In genomic region chr10:115316313-115316712, GRCm38 (mm10) we compare ENCODE assay signal across 8 mouse cellular contexts. TPM values are rescaled to one million over a fixed set of nuclear protein-coding genes. Genes with fewer than 3 reads are reported as not detected.
DNase-seq lines count a peak whose midpoint lies in the region; ATAC-seq and TF ChIP-seq lines count a peak whose summit lies in the region.

No protein-coding gene starts in this region.

- no peaks in the 10 kb centered on the region for H3K36me3 ChIP-seq in heart, embryonic 11.5 days (ENCODE audit: control insufficient read depth, insufficient read depth, low read length)
- 0 out of 2 replicates have a peak, but pooled peaks cover 10% of the 10 kb centered on the region for H3K36me3 ChIP-seq in E14TG2a.4 (ENCODE audit: insufficient read depth, low read length)
- peaks cover 4% of the 10 kb centered on the region; the same call in 1 of the 2 replicates for H3K36me3 ChIP-seq in forebrain, embryonic 10.5 days (replicated peaks)
- no peaks in the 10 kb centered on the region for H3K36me3 ChIP-seq in liver, embryonic 15.5 days (replicated peaks)

- no peak for ATAC-seq in heart, embryonic 11.5 days (replicated peaks; ENCODE audit: insufficient number of reproducible peaks, low FRiP score, low TSS enrichment)
- no peak for ATAC-seq in liver, embryonic 15.5 days (ENCODE audit: insufficient read depth)

- peak overlapping the region; percentile 98 for H3K27ac ChIP-seq in heart, embryonic 11.5 days (ENCODE audit: low read depth, low read length)
- peak overlapping the region; percentile 90; the same call in 1 of the 2 replicates for H3K27ac ChIP-seq in forebrain, embryonic 10.5 days
- peak overlapping the region; percentile 87 for H3K27ac ChIP-seq in liver, embryonic 15.5 days (replicated peaks)

- no peaks in the 10 kb centered on the region for H3K27me3 ChIP-seq in heart, embryonic 11.5 days (ENCODE audit: control insufficient read depth, insufficient read depth, low read length)
- 0 out of 2 replicates have a peak, but pooled peaks cover 6% of the 10 kb centered on the region for H3K27me3 ChIP-seq in E14TG2a.4 (ENCODE audit: insufficient read depth, low read length)
- no peaks in the 10 kb centered on the region for H3K27me3 ChIP-seq in forebrain, embryonic 10.5 days (ENCODE audit: poor library complexity, severe bottlenecking)
- no peaks in the 10 kb centered on the region for H3K27me3 ChIP-seq in liver, embryonic 15.5 days

- H3K4me2 ChIP-seq in heart, embryonic 11.5 days: peak overlapping the region; percentile 75
- H3K4me2 ChIP-seq in liver, embryonic 15.5 days: peak overlapping the region; percentile 84

- peak overlapping the region; percentile 95 for H3K9ac ChIP-seq in heart, embryonic 11.5 days (ENCODE audit: low read depth, low read length)
- H3K9ac ChIP-seq in liver, embryonic 15.5 days: no peak overlapping the region

- H3K9me3 ChIP-seq in heart, embryonic 11.5 days (replicated peaks; ENCODE audit: control insufficient read depth, low read length): no peaks in the 10 kb centered on the region
- no peaks in the 10 kb centered on the region for H3K9me3 ChIP-seq in E14TG2a.4 (ENCODE audit: low read length)
- H3K9me3 ChIP-seq in forebrain, embryonic 10.5 days: no peaks in the 10 kb centered on the region
- H3K9me3 ChIP-seq in liver, embryonic 15.5 days (replicated peaks): no peaks in the 10 kb centered on the region

- no peak for DNase-seq in heart, adult 9 months (ENCODE audit: low spot score in 2 of 2)
- no peak for DNase-seq in forebrain, embryonic 10.5 days (ENCODE audit: extremely low spot score, low spot score)
- no peak for DNase-seq in layer of hippocampus, postnatal 10 days (ENCODE audit: low spot score in 2 of 2)
- no peak for DNase-seq in thymus, postnatal 25 days
- no peak for DNase-seq in adrenal gland, adult 8-10 months

- H3K4me1 ChIP-seq in heart, embryonic 11.5 days (ENCODE audit: control insufficient read depth, insufficient read depth, low read length): peaks cover 23% of the 10 kb centered on the region
- H3K4me1 ChIP-seq in E14TG2a.4 (replicated peaks; ENCODE audit: low read depth, low read length): peaks cover 49% of the 10 kb centered on the region
- peaks cover 39% of the 10 kb centered on the region for H3K4me1 ChIP-seq in forebrain, embryonic 10.5 days
- H3K4me1 ChIP-seq in liver, embryonic 15.5 days (replicated peaks): peaks cover 37% of the 10 kb centered on the region

- WGBS in heart, embryonic 11.5 days (ENCODE audit: insufficient replicate concordance): 41% methylated on average over 11 of the region's 11 CpGs
- WGBS in forebrain, embryonic 10.5 days: 68% methylated on average over 11 of the region's 11 CpGs
- WGBS in liver, embryonic 15.5 days (ENCODE audit: insufficient replicate concordance): 37% methylated on average over 11 of the region's 11 CpGs

- H3K4me3 ChIP-seq in heart, embryonic 11.5 days (ENCODE audit: low read depth, low read length): peak overlapping the region; percentile 95
- peak overlapping the region; percentile 92 for H3K4me3 ChIP-seq in E14TG2a.4 (replicated peaks; ENCODE audit: low read length)
- H3K4me3 ChIP-seq in forebrain, embryonic 10.5 days: peak overlapping the region; percentile 72
- H3K4me3 ChIP-seq in liver, embryonic 15.5 days (replicated peaks): peak overlapping the region; percentile 90

- TF ChIP-seq CTCF in E14TG2a.4 (conservative IDR thresholded peaks at IDR 0.05; ENCODE audit: low read length): no peak

RNA-seq across cellular contexts. Expression of gene Rab21, which starts 0.9 kb away (rescaled TPM):
- polyA plus RNA-seq in heart, embryonic 11.5 days (2014; fragmentation: Nextera tagmentation; extraction: Ambion mirVana): 10.1 and 10.3 TPM in 2 replicates
- polyA plus RNA-seq in forebrain, embryonic 10.5 days (2016; fragmentation: Nextera tagmentation; extraction: Ambion mirVana): 3.0 and 3.1 TPM in 2 replicates
- polyA plus RNA-seq in liver, embryonic 15.5 days (2015; fragmentation: Nextera tagmentation; extraction: Ambion mirVana): 2.4 and 3.3 TPM in 2 replicates
- 10 to 100 TPM; 49.2 to 51.0 TPM for total RNA-seq in layer of hippocampus, postnatal 10 days (2021)
- total RNA-seq in adrenal gland, adult 8-10 months (2022): 10 to 100 TPM; 56.5 to 57.4 (median 56.7) TPM

RNA-seq across cellular contexts. Expression of gene Tmem19, which starts 46.0 kb away (rescaled TPM):
- 21.3 and 22.3 TPM in 2 replicates for polyA plus RNA-seq in heart, embryonic 11.5 days (2014; fragmentation: Nextera tagmentation; extraction: Ambion mirVana)
- polyA plus RNA-seq in forebrain, embryonic 10.5 days (2016; fragmentation: Nextera tagmentation; extraction: Ambion mirVana): 27.3 and 30.1 TPM in 2 replicates
- 8.3 and 8.9 TPM in 2 replicates for polyA plus RNA-seq in liver, embryonic 15.5 days (2015; fragmentation: Nextera tagmentation; extraction: Ambion mirVana)
- total RNA-seq in layer of hippocampus, postnatal 10 days (2021): 10 to 100 TPM; 49.8 to 52.0 TPM
- total RNA-seq in adrenal gland, adult 8-10 months (2022): 10 to 100 TPM; 40.3 to 48.9 (median 42.9) TPM
